Mouse (Mus musculus) left cerebral cortex, postnatal 25 days (tissue): Measurements from ENCODE around the gene Tekt2. TPM values are rescaled to one million over a fixed set of nuclear protein-coding genes. Genes with fewer than 3 reads are reported as not detected.

Source experiments
- DNase-seq, 2 experiments: peaks; one replicate each; pipeline ENCODE4 v3.0.0; 2022; ENCODE audit warnings: low spot score in 2 of 2, mixed read lengths in 1 of 2
- intact Hi-C: fragments of 180-260 bp; cut with DNase I; formaldehyde crosslinking; loops from one replicate; pipeline ENCODE4 v1.15.1; 2025
- total RNA-seq, 2 experiments: library from RNA; stranded (reverse); gene quantifications; 2 replicates each; pipeline ENCODE4 v1.2.3; 2021

Tekt2 gene
- total RNA-seq, 2 experiments from 2014 or later, result 2.1 to 2.5 TPM

GRCm38 (mm10) chr4:126278565-126278915 lies 46.9 kb downstream of the Tekt2 start:
- intact Hi-C loops, result loop anchor here (2.0 kb wide), 1 partner anchor 30 kb away; no protein-coding TSS in a partner anchor
- DNase-seq, result no peak

GRCm38 (mm10) chr4:126277906-126278564 lies 47.5 kb downstream of the Tekt2 start:
- intact Hi-C loops, result loop anchor here (2.0 kb wide), 1 partner anchor 31 kb away; no protein-coding TSS in a partner anchor
- DNase-seq, result peak in 1 of 2 experiments; percentile 22

GRCm38 (mm10) chr4:126275681-126276131 lies 49.8 kb downstream of the Tekt2 start:
- intact Hi-C loops, result no loop called here

GRCm38 (mm10) chr4:126275081-126275480 lies 50.4 kb downstream of the Tekt2 start:
- no peak for DNase-seq
- intact Hi-C loops, result no loop called here

More at GRCm38 (mm10) chr4:126275681-126276131, 49.8 kb downstream of the Tekt2 start:
- DNase-seq, result no peak

- DNase-seq, result peak in 1 of 2 experiments; percentile 51
- intact Hi-C loops, result no loop called here
Measured at GRCm38 (mm10) chr4:126273753-126274152, 51.7 kb downstream of the Tekt2 start.

Other genes with a start within 250 kb of the Tekt2 start
- 10 to 100 TPM; 13.1 to 14.8 TPM for gene Lsm10, start 229.1 kb downstream of the Tekt2 start, total RNA-seq
- gene Stk40, start 221.7 kb downstream of the Tekt2 start, total RNA-seq, result 10 to 100 TPM; 33.9 to 35.6 TPM
- 1 to 10 TPM; 4.1 to 4.4 TPM for gene Eva1b, start 177.9 kb downstream of the Tekt2 start, total RNA-seq
- under 1 TPM; 0.27 to 0.69 TPM for gene Sh3d21, start 162.2 kb downstream of the Tekt2 start, total RNA-seq
- 100 to 1,000 TPM; 133 to 147 TPM for gene Thrap3, start 122.9 kb downstream of the Tekt2 start, total RNA-seq
- gene Map7d1, start 69.3 kb downstream of the Tekt2 start, total RNA-seq, result 100 to 1,000 TPM; 253 to 255 TPM
- gene Trappc3, start 63.4 kb downstream of the Tekt2 start, total RNA-seq, result 10 to 100 TPM; 77.4 to 79.4 TPM
- gene Col8a2, start 38.9 kb downstream of the Tekt2 start, total RNA-seq, result 1 to 10 TPM; 1.1 to 1.7 TPM
- 10 to 100 TPM; 23.9 to 27.0 TPM for gene Adprhl2, start 4.0 kb downstream of the Tekt2 start, total RNA-seq
- gene Ago3, start 103.9 kb upstream of the Tekt2 start, total RNA-seq, result 10 to 100 TPM; 35.9 to 36.0 TPM
- 10 to 100 TPM; 45.7 to 47.2 TPM for gene Ago1, start 142.9 kb upstream of the Tekt2 start, total RNA-seq
- gene Ago4, start 207.8 kb upstream of the Tekt2 start, total RNA-seq, result 1 to 10 TPM; 5.9 to 8.4 TPM
- 1 to 10 TPM; 1.2 to 1.6 TPM for gene Clspn, start 231.2 kb upstream of the Tekt2 start, total RNA-seq